Mouse (Mus musculus): ENCODE data around the gene Pask. TPM values are rescaled to one million over a fixed set of nuclear protein-coding genes. Genes with fewer than 3 reads are reported as not detected.

Gene Pask
- polyA plus RNA-seq, 1 experiment from 2014 or later = 5.1 TPM

GRCm38 (mm10) chr1:93275561-93275960, 67.7 kb downstream of the Pask start:
- no peak overlapping the region for H3K4me2 ChIP-seq
- no peak for ATAC-seq (ENCODE audit: low FRiP score)

GRCm38 (mm10) chr1:93272409-93272821, 70.9 kb downstream of the Pask start:
- no peak overlapping the region for H3K9ac ChIP-seq (replicated peaks)
- H3K27ac ChIP-seq (replicated peaks) = no peak overlapping the region
- peak overlapping the region; percentile 49 for H3K4me2 ChIP-seq
- ATAC-seq (ENCODE audit: low FRiP score) = peak; percentile 57; the same call in 1 of the 2 replicates
- no peaks in the 10 kb centered on the region for H3K36me3 ChIP-seq
- H3K27me3 ChIP-seq (replicated peaks) = no peaks in the 10 kb centered on the region
- peak overlapping the region; percentile 13; the same call in 1 of the 2 replicates for H3K4me3 ChIP-seq (replicated peaks)
- WGBS = 1% methylated on average over 16 of the region's 16 CpGs
- H3K9me3 ChIP-seq (replicated peaks) = no peaks in the 10 kb centered on the region
- H3K4me1 ChIP-seq = peaks cover 7% of the 10 kb centered on the region; the same call in 1 of the 2 replicates

More at GRCm38 (mm10) chr1:93275561-93275960, 67.7 kb downstream of the Pask start:
- Histone ChIP-seq H3K27me3 (replicated peaks) (no peaks in the 10 kb centered on the region), H3K27ac (replicated peaks) (no peak overlapping the region), H3K9ac (replicated peaks) (no peak overlapping the region), H3K9me3 (replicated peaks) (no peaks in the 10 kb centered on the region), H3K36me3 (no peaks in the 10 kb centered on the region), H3K4me3 (replicated peaks) (no peak overlapping the region), H3K4me1 (0 out of 2 replicates have a peak, but pooled peaks cover 4% of the 10 kb centered on the region)
- 80% methylated on average over 6 of the region's 6 CpGs for WGBS

GRCm38 (mm10) chr1:93271751-93272150, 71.5 kb downstream of the Pask start:
- H3K36me3 ChIP-seq = no peaks in the 10 kb centered on the region
- no peak for ATAC-seq (ENCODE audit: low FRiP score)
- H3K9ac ChIP-seq (replicated peaks) = no peak overlapping the region
- no peak overlapping the region for H3K4me3 ChIP-seq (replicated peaks)
- no peaks in the 10 kb centered on the region for H3K27me3 ChIP-seq (replicated peaks)
- H3K9me3 ChIP-seq (replicated peaks) = no peaks in the 10 kb centered on the region
- 86% methylated on average over 5 of the region's 6 CpGs for WGBS
- H3K4me1 ChIP-seq = peaks cover 9% of the 10 kb centered on the region; the same call in 1 of the 2 replicates
- H3K27ac ChIP-seq (replicated peaks) = no peak overlapping the region
- no peak overlapping the region for H3K4me2 ChIP-seq

- Histone ChIP-seq H3K4me3 (replicated peaks) (no peak overlapping the region), H3K27ac (replicated peaks) (no peak overlapping the region), H3K4me1 (peaks cover 9% of the 10 kb centered on the region; the same call in 1 of the 2 replicates), H3K9ac (replicated peaks) (no peak overlapping the region), H3K27me3 (replicated peaks) (no peaks in the 10 kb centered on the region), H3K9me3 (replicated peaks) (no peaks in the 10 kb centered on the region), H3K36me3 (no peaks in the 10 kb centered on the region), H3K4me2 (no peak overlapping the region)
- ATAC-seq (ENCODE audit: low FRiP score) = no peak
- 69% methylated on average over 3 of the region's 3 CpGs for WGBS
These were observed 72.6 kb downstream of the Pask start for GRCm38 (mm10) chr1:93270516-93271240.

- Histone ChIP-seq H3K4me3 (replicated peaks) (no peak overlapping the region), H3K27me3 (replicated peaks) (no peaks in the 10 kb centered on the region), H3K4me1 (peaks cover 9% of the 10 kb centered on the region; the same call in 1 of the 2 replicates), H3K9ac (replicated peaks) (no peak overlapping the region), H3K36me3 (no peaks in the 10 kb centered on the region), H3K27ac (replicated peaks) (no peak overlapping the region), H3K4me2 (no peak overlapping the region), H3K9me3 (replicated peaks) (no peaks in the 10 kb centered on the region)
- no peak for ATAC-seq (ENCODE audit: low FRiP score)
- WGBS = 84% methylated on average over 2 of the region's 2 CpGs
These were observed 75.0 kb downstream of the Pask start for GRCm38 (mm10) chr1:93268246-93268645.

- no peak overlapping the region for H3K4me3 ChIP-seq (replicated peaks)
- WGBS = 40% methylated on average over 3 of the region's 3 CpGs
- H3K4me2 ChIP-seq = no peak overlapping the region
- no peaks in the 10 kb centered on the region for H3K27me3 ChIP-seq (replicated peaks)
- no peak overlapping the region for H3K27ac ChIP-seq (replicated peaks)
- ATAC-seq (ENCODE audit: low FRiP score) = peak; percentile 72
- no peaks in the 10 kb centered on the region for H3K36me3 ChIP-seq
- no peak overlapping the region for H3K9ac ChIP-seq (replicated peaks)
- no peaks in the 10 kb centered on the region for H3K9me3 ChIP-seq (replicated peaks)
- peaks cover 5% of the 10 kb centered on the region; the same call in 1 of the 2 replicates for H3K4me1 ChIP-seq
These were observed 76.1 kb downstream of the Pask start for GRCm38 (mm10) chr1:93267207-93267606.

Small RNAs within 50 kb of the gene (microRNA-seq; reads per million reads assigned to microRNA genes)
- gene Mir6345 (not detected), gene Mir6901 (not detected), gene Mir6902 (not detected)

Other genes starting within 250 kb of the Pask start
- gene Kif1a, start 241.5 kb downstream of the Pask start, polyA plus RNA-seq (2015; fragmentation: Nextera tagmentation; extraction: Ambion mirVana) = 433 and 485 TPM in 2 replicates
- not detected in 2 replicates for gene Agxt, start 208.2 kb downstream of the Pask start, polyA plus RNA-seq (2015; fragmentation: Nextera tagmentation; extraction: Ambion mirVana)
- 0.10 and 0.75 TPM in 2 replicates for gene 2310007B03Rik, start 182.5 kb downstream of the Pask start, polyA plus RNA-seq (2015; fragmentation: Nextera tagmentation; extraction: Ambion mirVana)
- gene Crocc2, start 174.8 kb downstream of the Pask start, polyA plus RNA-seq (2015; fragmentation: Nextera tagmentation; extraction: Ambion mirVana) = 0.23 and 0.32 TPM in 2 replicates
- gene Sned1, start 107.6 kb downstream of the Pask start, polyA plus RNA-seq (2015; fragmentation: Nextera tagmentation; extraction: Ambion mirVana) = 7.5 and 8.0 TPM in 2 replicates
- gene Mterf4, start 37.6 kb downstream of the Pask start, polyA plus RNA-seq (2015; fragmentation: Nextera tagmentation; extraction: Ambion mirVana) = 34.2 and 34.6 TPM in 2 replicates
- gene Ppp1r7, start 628 bp downstream of the Pask start, polyA plus RNA-seq (2015; fragmentation: Nextera tagmentation; extraction: Ambion mirVana) = 52.7 and 54.1 TPM in 2 replicates
- gene Ano7, start 30.4 kb upstream of the Pask start, polyA plus RNA-seq (2015; fragmentation: Nextera tagmentation; extraction: Ambion mirVana) = 1.4 TPM in 2 replicates
- gene Hdlbp, start 135.3 kb upstream of the Pask start, polyA plus RNA-seq (2015; fragmentation: Nextera tagmentation; extraction: Ambion mirVana) = 70.8 and 85.2 TPM in 2 replicates
- gene Farp2, start 168.6 kb upstream of the Pask start, polyA plus RNA-seq (2015; fragmentation: Nextera tagmentation; extraction: Ambion mirVana) = 4.9 and 5.3 TPM in 2 replicates

Data from neural tube, embryonic 15.5 days (tissue).